In the genomic region with DNA sequence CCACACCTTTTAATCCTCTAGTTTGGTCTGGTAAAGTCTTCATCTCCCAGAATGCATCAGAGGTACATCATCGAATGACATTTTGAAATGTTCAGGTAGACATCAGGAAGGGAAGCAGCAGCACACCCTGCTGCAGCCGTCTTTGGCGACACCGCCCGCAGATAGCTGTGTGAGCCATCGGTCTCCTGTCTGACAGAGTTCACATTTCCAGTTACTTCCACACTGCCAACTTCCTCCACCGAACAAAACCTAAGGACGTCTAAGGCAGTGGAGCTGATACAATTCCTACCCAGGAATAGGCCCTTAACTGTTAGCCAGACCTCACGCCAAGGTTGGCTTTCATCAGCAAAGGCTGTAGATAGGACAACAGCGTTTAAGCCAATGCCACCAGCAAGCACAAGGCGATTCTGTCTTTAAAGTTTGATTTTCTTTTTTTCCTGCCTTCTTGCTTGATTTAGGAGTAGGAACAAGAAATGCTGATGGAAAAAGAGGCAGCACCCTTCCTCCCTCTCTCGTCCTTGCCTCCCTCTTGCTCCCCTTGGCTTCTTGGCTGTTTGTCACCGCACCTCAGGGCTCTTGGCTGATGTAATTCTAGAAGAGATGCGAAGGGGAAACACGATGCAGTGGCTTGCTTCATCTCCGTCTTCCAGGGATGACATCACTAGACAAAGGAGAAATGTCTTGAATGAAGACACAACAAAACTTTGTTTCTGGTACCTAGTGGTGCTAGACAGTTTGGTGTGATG, we compare ENCODE assay signal across 12 mouse cellular contexts. TPM values are rescaled to one million over a fixed set of nuclear protein-coding genes. Genes with fewer than 3 reads are reported as not detected.
A peak's percentile ranks its signal among the peaks of the same experiment; 100 is the strongest.
DNase-seq lines count a peak whose midpoint lies in the region; ATAC-seq and TF ChIP-seq lines count a peak whose summit lies in the region.
"Had no signal": no experiment of that assay in that cellular context is flagged by ENCODE, and none has a peak within 500 bp of the region (broad histone marks: within the 10 kb centered on the region; RNA-seq: fewer than 3 reads in every experiment).

No protein-coding gene starts in this region.

- H3K36me3 ChIP-seq in kidney, adult 2 months (ENCODE audit: control insufficient read depth, insufficient read depth, low read length): no peaks in the 10 kb centered on the region
- H3K36me3 ChIP-seq in embryonic facial prominence, embryonic 12.5 days: no peaks in the 10 kb centered on the region
- H3K36me3 ChIP-seq: hindbrain, embryonic 13.5 days; neural tube, embryonic 15.5 days had no signal

- H3K27me3 ChIP-seq in kidney, adult 2 months (replicated peaks; ENCODE audit: control insufficient read depth, insufficient read depth, low read length): no peaks in the 10 kb centered on the region
- peaks cover 12% of the 10 kb centered on the region; the same call in 1 of the 2 replicates for H3K27me3 ChIP-seq in embryonic facial prominence, embryonic 12.5 days

- no peak overlapping the region for H3K4me2 ChIP-seq in embryonic facial prominence, embryonic 12.5 days (replicated peaks)

- TF ChIP-seq POLR2A in kidney, adult 2 months (IDR thresholded peaks at IDR 0.05; ENCODE audit: low read depth, low read length): no peak
- TF ChIP-seq POLR2A in bone marrow, adult 2 months (IDR thresholded peaks at IDR 0.05; ENCODE audit: borderline replicate concordance, control insufficient read depth, low read depth, low read length): no peak

- no peak overlapping the region for H3K27ac ChIP-seq in kidney, adult 2 months (ENCODE audit: insufficient read depth, low read depth, low read length)
- H3K27ac ChIP-seq in bone marrow, adult 2 months (ENCODE audit: control insufficient read depth, insufficient read depth, low read depth, low read length, poor library complexity): peak overlapping the region; percentile 6; the same call in 1 of the 2 replicates
- H3K27ac ChIP-seq in embryonic facial prominence, embryonic 12.5 days: peak overlapping the region; percentile 74; the same call in 1 of the 2 replicates
- H3K27ac ChIP-seq: hindbrain, embryonic 13.5 days; neural tube, embryonic 15.5 days had no signal

- no peak for ATAC-seq in embryonic facial prominence, embryonic 12.5 days (ENCODE audit: insufficient number of reproducible peaks, insufficient read depth, low FRiP score, low TSS enrichment)
- ATAC-seq: midbrain, embryonic 16.5 days had no signal

- H3K4me3 ChIP-seq in kidney, adult 2 months (ENCODE audit: insufficient read depth, low read depth, low read length): no peak overlapping the region
- H3K4me3 ChIP-seq in bone marrow, adult 2 months (replicated peaks; ENCODE audit: control insufficient read depth, low read depth, low read length): no peak overlapping the region
- no peak overlapping the region for H3K4me3 ChIP-seq in embryonic facial prominence, embryonic 12.5 days
- H3K4me3 ChIP-seq: hindbrain, embryonic 13.5 days had no signal

- TF ChIP-seq CTCF in kidney, adult 2 months (conservative IDR thresholded peaks at IDR 0.05; ENCODE audit: insufficient read depth, insufficient read length, low read depth, low read length): no peak
- TF ChIP-seq CTCF in bone marrow, adult 2 months (IDR thresholded peaks at IDR 0.05; ENCODE audit: control insufficient read depth, insufficient read depth, low read length): no peak

- no peak overlapping the region for H3K9ac ChIP-seq in embryonic facial prominence, embryonic 12.5 days
- H3K9ac ChIP-seq: hindbrain, embryonic 13.5 days; neural tube, embryonic 15.5 days had no signal

- no peaks in the 10 kb centered on the region for H3K4me1 ChIP-seq in kidney, adult 2 months (ENCODE audit: control insufficient read depth, insufficient read depth, low read length)
- peaks cover 4% of the 10 kb centered on the region for H3K4me1 ChIP-seq in bone marrow, adult 2 months (ENCODE audit: control insufficient read depth, insufficient read depth, low read length)
- H3K4me1 ChIP-seq in embryonic facial prominence, embryonic 12.5 days: peaks cover 59% of the 10 kb centered on the region

- DNase-seq in kidney, adult 2 months: peak; percentile 33
- no peak for DNase-seq in kidney, postnatal 25 days
- DNase-seq in heart, postnatal 10 days: peak; percentile 27 to 29
- DNase-seq in adipocyte (ENCODE audit: low spot score): no peak
- no peak for DNase-seq in natural killer cell, adult 2 months (ENCODE audit: low spot score in 2 of 2)
- DNase-seq: layer of hippocampus, adult 9-11 months; right cerebral cortex, postnatal 14 days had no signal

- whole genome bisulfite sequencing in kidney, adult 2 months: 65% methylated on average over 16 of the region's 16 CpGs
- WGBS in bone marrow, adult 2 months: 64% methylated on average over 16 of the region's 16 CpGs
- 63% methylated on average over 16 of the region's 16 CpGs for WGBS in embryonic facial prominence, embryonic 12.5 days

- intact Hi-C loops in heart, postnatal 10 days (cut with DNase I): loop anchor here (5.0 kb wide), 3 partner anchors 48 to 88 kb away; no protein-coding TSS in a partner anchor

- no peaks in the 10 kb centered on the region for H3K9me3 ChIP-seq in embryonic facial prominence, embryonic 12.5 days
- H3K9me3 ChIP-seq: hindbrain, embryonic 13.5 days; neural tube, embryonic 15.5 days had no signal

RNA-seq across cellular contexts. Expression of a gene that starts 4.7 kb away (rescaled TPM):
- 26.4 and 31.4 TPM in 2 replicates for polyA plus RNA-seq in kidney, adult 2 months (2012; rRNA removed)
- 8.8 and 16.3 TPM in 2 replicates for polyA plus RNA-seq in bone marrow, adult 2 months (2011; ENCODE audit: insufficient read depth, insufficient read length, low replicate concordance, missing spikeins)
- polyA plus RNA-seq in embryonic facial prominence, embryonic 12.5 days (2016; fragmentation: Nextera tagmentation; extraction: Ambion mirVana): 20.2 and 23.4 TPM in 2 replicates
- total RNA-seq in heart, postnatal 10 days (2021): 10 to 100 TPM; 40.3 to 46.5 TPM

RNA-seq across cellular contexts. Expression of a gene that starts 16.8 kb away (rescaled TPM):
- 9.1 and 9.4 TPM in 2 replicates for polyA plus RNA-seq in kidney, adult 2 months (2012; rRNA removed)
- polyA plus RNA-seq in bone marrow, adult 2 months (2011; ENCODE audit: insufficient read depth, insufficient read length, low replicate concordance, missing spikeins): 9.3 and 17.5 TPM in 2 replicates
- polyA plus RNA-seq in embryonic facial prominence, embryonic 12.5 days (2016; fragmentation: Nextera tagmentation; extraction: Ambion mirVana): 73.8 and 80.2 TPM in 2 replicates
- 10 to 100 TPM; 26.3 to 27.0 TPM for total RNA-seq in heart, postnatal 10 days (2021)

RNA-seq across cellular contexts. Expression of a gene that starts 53.6 kb away (rescaled TPM):
- 6.7 and 9.4 TPM in 2 replicates for polyA plus RNA-seq in kidney, adult 2 months (2012; rRNA removed)
- polyA plus RNA-seq in bone marrow, adult 2 months (2011; ENCODE audit: insufficient read depth, insufficient read length, low replicate concordance, missing spikeins): 4.3 and 7.6 TPM in 2 replicates
- polyA plus RNA-seq in embryonic facial prominence, embryonic 12.5 days (2016; fragmentation: Nextera tagmentation; extraction: Ambion mirVana): 39.5 and 41.4 TPM in 2 replicates
- 10 to 100 TPM; 15.6 to 18.5 TPM for total RNA-seq in heart, postnatal 10 days (2021)

Comparison
In these comparisons a context has a peak if more than half of its experiments do, and no peak if none do; other contexts are left out.
1. DNase-seq: peak in kidney, adult 2 months (single experiment) and heart, postnatal 10 days (2 of 2); none in kidney, postnatal 25 days (0 of 2), adipocyte (single experiment) and natural killer cell, adult 2 months (0 of 2).